ENCODE assay signal across 12 mouse cellular contexts in the genomic region with DNA sequence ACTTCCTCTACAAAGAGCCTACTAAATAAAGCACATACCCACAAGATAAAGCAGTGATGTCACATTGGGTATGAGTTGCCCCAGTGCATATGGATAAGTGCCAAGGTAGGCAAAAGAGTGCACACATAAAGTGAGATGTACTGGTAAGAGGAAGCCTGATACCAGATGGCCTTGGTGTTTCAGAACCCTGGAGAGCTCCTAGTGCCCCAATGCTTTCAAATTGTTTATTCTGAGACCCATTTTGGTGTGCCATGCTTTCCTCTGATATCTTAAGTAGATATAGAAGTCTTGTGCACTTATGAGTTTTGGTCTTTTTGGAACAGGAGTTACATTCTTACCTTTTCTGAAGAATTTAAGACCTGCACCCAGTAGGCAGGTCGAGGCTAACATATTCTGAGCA.
A peak's percentile ranks its signal among the peaks of the same experiment; 100 is the strongest.
DNase-seq lines count a peak whose midpoint lies in the region.
"Had no signal": no experiment of that assay in that cellular context is flagged by ENCODE, and none has a peak within 500 bp of the region (broad histone marks: within the 10 kb centered on the region; RNA-seq: fewer than 3 reads in every experiment).

No protein-coding gene starts in this region.

- DNase-seq in embryo, embryonic 10 days (ENCODE audit: low spot score), result peak; percentile 39
- no peak for DNase-seq in embryo, embryonic 9.5 days (ENCODE audit: extremely low spot score)
- DNase-seq in testis, postnatal 10 days (ENCODE audit: low spot score), result peak; percentile 39
- no peak for DNase-seq in testis, postnatal 14 days (ENCODE audit: low spot score)
- peak; percentile 6 for DNase-seq in c-Kit-positive CD71-positive TER-119-positive erythroid progenitor cells, embryonic 14.5 days (ENCODE audit: low spot score)
- peak; percentile 53 for DNase-seq in retina, embryonic 14.5 days (ENCODE audit: low spot score)
- no peak for DNase-seq in natural killer cell, adult 2 months (ENCODE audit: low spot score in 2 of 2)
- DNase-seq in right cerebral cortex, postnatal 10 days (ENCODE audit: low spot score in 2 of 2), result no peak
- DNase-seq: cerebellum, postnatal 10 days; gastrocnemius, postnatal 14 days; liver, postnatal 0 days; thymus, postnatal 25 days had no signal

Comparison
In these comparisons a context has a peak if more than half of its experiments do, and no peak if none do; other contexts are left out.
1. DNase-seq: peak in embryo, embryonic 10 days (single experiment), testis, postnatal 10 days (single experiment), c-Kit-positive CD71-positive TER-119-positive erythroid progenitor cells, embryonic 14.5 days (single experiment) and retina, embryonic 14.5 days (single experiment); none in embryo, embryonic 9.5 days (single experiment), testis, postnatal 14 days (single experiment), natural killer cell, adult 2 months (0 of 2) and right cerebral cortex, postnatal 10 days (0 of 2).